In the genomic region with DNA sequence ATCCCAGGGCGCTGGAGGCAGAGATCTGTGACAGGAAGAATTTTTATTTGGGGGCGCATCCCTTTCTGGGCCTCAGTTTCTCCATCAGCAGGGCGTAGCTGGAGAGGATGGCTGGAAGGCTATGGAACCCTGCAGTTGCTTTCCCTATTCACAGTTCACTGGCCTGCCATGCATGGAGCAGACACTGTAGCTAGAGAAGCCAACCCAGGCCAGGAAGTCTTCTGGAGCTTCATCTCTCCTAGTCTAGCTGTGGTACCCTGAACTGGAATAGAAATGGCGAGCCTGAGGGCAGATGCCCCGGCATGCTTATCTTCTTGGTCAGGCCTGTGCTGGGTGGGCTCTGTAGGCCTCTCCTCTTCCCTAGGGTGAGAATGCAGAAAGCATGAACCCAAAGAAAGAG, we compare ENCODE assay signal across 9 mouse cellular contexts. TPM values are rescaled to one million over a fixed set of nuclear protein-coding genes. Genes with fewer than 3 reads are reported as not detected.
A peak's percentile ranks its signal among the peaks of the same experiment; 100 is the strongest.
DNase-seq lines count a peak whose midpoint lies in the region; ATAC-seq lines count a peak whose summit lies in the region.
"Had no signal": no experiment of that assay in that cellular context is flagged by ENCODE, and none has a peak within 500 bp of the region (broad histone marks: within the 10 kb centered on the region; RNA-seq: fewer than 3 reads in every experiment).

No protein-coding gene starts in this region.

- H3K27ac ChIP-seq in kidney, embryonic 14.5 days (ENCODE audit: low read depth, low read length), result no peak overlapping the region
- no peak overlapping the region for H3K27ac ChIP-seq in embryonic facial prominence, embryonic 14.5 days (replicated peaks; ENCODE audit: low read depth, low read length)
- peak overlapping the region; percentile 63; the same call in 1 of the 2 replicates for H3K27ac ChIP-seq in intestine, embryonic 14.5 days (ENCODE audit: low read depth)
- H3K27ac ChIP-seq in midbrain, embryonic 15.5 days, result no peak overlapping the region

- H3K36me3 ChIP-seq in kidney, embryonic 14.5 days (ENCODE audit: control insufficient read depth, insufficient read depth, low read length), result peaks cover 7% of the 10 kb centered on the region; the same call in 1 of the 2 replicates
- no peaks in the 10 kb centered on the region for H3K36me3 ChIP-seq in embryonic facial prominence, embryonic 14.5 days (ENCODE audit: control insufficient read depth, insufficient read depth, low read length)
- H3K36me3 ChIP-seq in intestine, embryonic 14.5 days (ENCODE audit: control insufficient read depth, insufficient read depth, low read length), result peaks cover 9% of the 10 kb centered on the region; the same call in 1 of the 2 replicates
- H3K36me3 ChIP-seq in midbrain, embryonic 15.5 days (replicated peaks), result no peaks in the 10 kb centered on the region

- 68% methylated on average over 5 of the region's 5 CpGs for WGBS in kidney, embryonic 14.5 days
- 81% methylated on average over 5 of the region's 5 CpGs for WGBS in embryonic facial prominence, embryonic 14.5 days
- 62% methylated on average over 5 of the region's 5 CpGs for WGBS in intestine, embryonic 14.5 days
- 78% methylated on average over 5 of the region's 5 CpGs for WGBS in midbrain, embryonic 15.5 days

- H3K9me3 ChIP-seq in kidney, embryonic 14.5 days (ENCODE audit: control insufficient read depth, low read length), result no peaks in the 10 kb centered on the region
- H3K9me3 ChIP-seq in embryonic facial prominence, embryonic 14.5 days (ENCODE audit: control insufficient read depth, low read length), result no peaks in the 10 kb centered on the region
- H3K9me3 ChIP-seq in intestine, embryonic 14.5 days (ENCODE audit: control insufficient read depth, low read length), result no peaks in the 10 kb centered on the region
- H3K9me3 ChIP-seq in midbrain, embryonic 15.5 days, result no peaks in the 10 kb centered on the region

- H3K4me3 ChIP-seq in kidney, embryonic 14.5 days (ENCODE audit: low read length), result peak overlapping the region; percentile 52
- peak overlapping the region; percentile 44 for H3K4me3 ChIP-seq in embryonic facial prominence, embryonic 14.5 days (ENCODE audit: low read depth, low read length)
- peak overlapping the region; percentile 53 for H3K4me3 ChIP-seq in intestine, embryonic 14.5 days (ENCODE audit: low read depth, low read length)
- peak overlapping the region; percentile 54 for H3K4me3 ChIP-seq in midbrain, embryonic 15.5 days

- peak overlapping the region; percentile 90 for H3K4me2 ChIP-seq in kidney, embryonic 14.5 days (replicated peaks; ENCODE audit: low read depth, low read length)
- H3K4me2 ChIP-seq in embryonic facial prominence, embryonic 14.5 days (ENCODE audit: low read depth, low read length), result peak overlapping the region; percentile 81
- peak overlapping the region; percentile 88 for H3K4me2 ChIP-seq in intestine, embryonic 14.5 days (ENCODE audit: low read length)
- peak overlapping the region; percentile 95 for H3K4me2 ChIP-seq in midbrain, embryonic 15.5 days

- no peak overlapping the region; the same call in 1 of the 2 replicates for H3K9ac ChIP-seq in kidney, embryonic 14.5 days (ENCODE audit: low read depth, low read length)
- H3K9ac ChIP-seq in embryonic facial prominence, embryonic 14.5 days (ENCODE audit: low read depth, low read length), result peak overlapping the region; percentile 54; the same call in 1 of the 2 replicates
- H3K9ac ChIP-seq in intestine, embryonic 14.5 days (ENCODE audit: low read length), result peak overlapping the region; percentile 55
- H3K9ac ChIP-seq in midbrain, embryonic 15.5 days, result no peak overlapping the region

- no peaks in the 10 kb centered on the region for H3K27me3 ChIP-seq in kidney, embryonic 14.5 days (ENCODE audit: control insufficient read depth, insufficient read depth, low read length)
- no peaks in the 10 kb centered on the region for H3K27me3 ChIP-seq in embryonic facial prominence, embryonic 14.5 days (replicated peaks; ENCODE audit: control insufficient read depth, insufficient read depth, low read length)
- H3K27me3 ChIP-seq in intestine, embryonic 14.5 days (replicated peaks; ENCODE audit: control insufficient read depth, insufficient read depth, low read length), result no peaks in the 10 kb centered on the region
- H3K27me3 ChIP-seq in midbrain, embryonic 15.5 days (replicated peaks), result no peaks in the 10 kb centered on the region

- peaks cover 8% of the 10 kb centered on the region; the same call in 1 of the 2 replicates for H3K4me1 ChIP-seq in kidney, embryonic 14.5 days (ENCODE audit: control insufficient read depth, insufficient read depth, low read length)
- peaks cover 6% of the 10 kb centered on the region; the same call in 1 of the 2 replicates for H3K4me1 ChIP-seq in embryonic facial prominence, embryonic 14.5 days (ENCODE audit: control insufficient read depth, insufficient read depth, low read length)
- peaks cover 16% of the 10 kb centered on the region; the same call in 1 of the 2 replicates for H3K4me1 ChIP-seq in intestine, embryonic 14.5 days (replicated peaks; ENCODE audit: control insufficient read depth, insufficient read depth, low read length)
- peaks cover 10% of the 10 kb centered on the region; the same call in 1 of the 2 replicates for H3K4me1 ChIP-seq in midbrain, embryonic 15.5 days

- DNase-seq in kidney, postnatal 36 days, result no peak
- no peak for DNase-seq in embryonic facial prominence, embryonic 14.5 days (ENCODE audit: low spot score)
- DNase-seq in intestine, embryonic 14.5 days (ENCODE audit: low spot score), result no peak
- DNase-seq in thymus, postnatal 0 days (ENCODE audit: low spot score), result no peak
- no peak for DNase-seq in layer of hippocampus, adult 11-12 months (ENCODE audit: low spot score)

- ATAC-seq in kidney, embryonic 14.5 days (ENCODE audit: low FRiP score, low TSS enrichment), result no peak
- ATAC-seq in embryonic facial prominence, embryonic 14.5 days (ENCODE audit: low read depth), result no peak
- ATAC-seq in intestine, embryonic 14.5 days (replicated peaks; ENCODE audit: low FRiP score, low TSS enrichment, low read depth), result no peak
- ATAC-seq in midbrain, embryonic 15.5 days (replicated peaks), result no peak
- no peak for ATAC-seq in granulocyte monocyte progenitor cell, adult 5-6 weeks (replicated peaks; ENCODE audit: poor library complexity, severe bottlenecking)

RNA-seq across cellular contexts. Expression of gene Gpx3, which starts 1.1 kb away (rescaled TPM):
- polyA plus RNA-seq in kidney, embryonic 14.5 days (2014; fragmentation: Nextera tagmentation; extraction: Ambion mirVana), result 83.0 and 101 TPM in 2 replicates
- polyA plus RNA-seq in embryonic facial prominence, embryonic 14.5 days (2014; fragmentation: Nextera tagmentation; extraction: Ambion mirVana), result 67.7 and 89.8 TPM in 2 replicates
- polyA plus RNA-seq in intestine, embryonic 14.5 days (2014; fragmentation: Nextera tagmentation; extraction: Ambion mirVana), result 263 and 321 TPM in 2 replicates
- 26.5 and 30.0 TPM in 2 replicates for polyA plus RNA-seq in midbrain, embryonic 15.5 days (2015; fragmentation: Nextera tagmentation; extraction: Ambion mirVana)
- polyA plus RNA-seq in thymus, postnatal 0 days (2015; fragmentation: Nextera tagmentation; extraction: Ambion mirVana), result 17.0 and 20.4 TPM in 2 replicates
- total RNA-seq in granulocyte monocyte progenitor cell, adult 5-6 weeks (2014; fragmentation: Nextera tagmentation), result 24.9 and 29.6 TPM in 2 replicates
- 1.6 and 4.0 TPM in 2 replicates for total RNA-seq in granulocyte monocyte progenitor cell, adult 5-6 weeks (2017)
- total RNA-seq: hematopoietic stem cell, adult 5-6 weeks had no signal

RNA-seq across cellular contexts. Expression of gene Hint1, which starts 37.2 kb away (rescaled TPM):
- polyA plus RNA-seq in kidney, embryonic 14.5 days (2014; fragmentation: Nextera tagmentation; extraction: Ambion mirVana), result 720 and 912 TPM in 2 replicates
- 583 and 620 TPM in 2 replicates for polyA plus RNA-seq in embryonic facial prominence, embryonic 14.5 days (2014; fragmentation: Nextera tagmentation; extraction: Ambion mirVana)
- 740 and 774 TPM in 2 replicates for polyA plus RNA-seq in intestine, embryonic 14.5 days (2014; fragmentation: Nextera tagmentation; extraction: Ambion mirVana)
- polyA plus RNA-seq in midbrain, embryonic 15.5 days (2015; fragmentation: Nextera tagmentation; extraction: Ambion mirVana), result 589 and 658 TPM in 2 replicates
- polyA plus RNA-seq in thymus, postnatal 0 days (2015; fragmentation: Nextera tagmentation; extraction: Ambion mirVana), result 767 and 806 TPM in 2 replicates
- 686 and 699 TPM in 2 replicates for total RNA-seq in granulocyte monocyte progenitor cell, adult 5-6 weeks (2014; fragmentation: Nextera tagmentation)
- 600 and 654 TPM in 2 replicates for total RNA-seq in granulocyte monocyte progenitor cell, adult 5-6 weeks (2017)

RNA-seq across cellular contexts. Expression of gene Lyrm7, which starts 42.6 kb away (rescaled TPM):
- 6.7 and 9.6 TPM in 2 replicates for polyA plus RNA-seq in kidney, embryonic 14.5 days (2014; fragmentation: Nextera tagmentation; extraction: Ambion mirVana)
- 10.6 and 11.3 TPM in 2 replicates for polyA plus RNA-seq in embryonic facial prominence, embryonic 14.5 days (2014; fragmentation: Nextera tagmentation; extraction: Ambion mirVana)
- 8.0 and 12.4 TPM in 2 replicates for polyA plus RNA-seq in intestine, embryonic 14.5 days (2014; fragmentation: Nextera tagmentation; extraction: Ambion mirVana)
- 11.5 and 14.1 TPM in 2 replicates for polyA plus RNA-seq in midbrain, embryonic 15.5 days (2015; fragmentation: Nextera tagmentation; extraction: Ambion mirVana)
- polyA plus RNA-seq in thymus, postnatal 0 days (2015; fragmentation: Nextera tagmentation; extraction: Ambion mirVana), result 18.5 and 23.7 TPM in 2 replicates
- 4.0 and 9.3 TPM in 2 replicates for total RNA-seq in granulocyte monocyte progenitor cell, adult 5-6 weeks (2014; fragmentation: Nextera tagmentation)
- total RNA-seq in granulocyte monocyte progenitor cell, adult 5-6 weeks (2017), result 2.0 and 11.1 TPM in 2 replicates

RNA-seq across cellular contexts. Expression of gene Tnip1, which starts 59.4 kb away (rescaled TPM):
- polyA plus RNA-seq in kidney, embryonic 14.5 days (2014; fragmentation: Nextera tagmentation; extraction: Ambion mirVana), result 12.3 and 14.8 TPM in 2 replicates
- polyA plus RNA-seq in embryonic facial prominence, embryonic 14.5 days (2014; fragmentation: Nextera tagmentation; extraction: Ambion mirVana), result 20.4 and 21.0 TPM in 2 replicates
- 20.5 and 20.9 TPM in 2 replicates for polyA plus RNA-seq in intestine, embryonic 14.5 days (2014; fragmentation: Nextera tagmentation; extraction: Ambion mirVana)
- 15.4 and 16.4 TPM in 2 replicates for polyA plus RNA-seq in midbrain, embryonic 15.5 days (2015; fragmentation: Nextera tagmentation; extraction: Ambion mirVana)
- 40.6 and 40.8 TPM in 2 replicates for polyA plus RNA-seq in thymus, postnatal 0 days (2015; fragmentation: Nextera tagmentation; extraction: Ambion mirVana)
- total RNA-seq in granulocyte monocyte progenitor cell, adult 5-6 weeks (2014; fragmentation: Nextera tagmentation), result 27.7 and 48.9 TPM in 2 replicates
- total RNA-seq in granulocyte monocyte progenitor cell, adult 5-6 weeks (2017), result 25.3 and 28.0 TPM in 2 replicates

Comparison
In these comparisons a context has a peak if more than half of its experiments do, and no peak if none do; other contexts are left out.
1. H3K9ac ChIP-seq: peak in embryonic facial prominence, embryonic 14.5 days (single experiment) and intestine, embryonic 14.5 days (single experiment); none in kidney, embryonic 14.5 days (single experiment) and midbrain, embryonic 15.5 days (single experiment).
2. Peak in every context shown above with its lines, with median percentiles within 50 percentile points of each other: H3K4me2 ChIP-seq and H3K4me3 ChIP-seq.